Mouse (Mus musculus) midbrain, embryonic 11.5 days (tissue): ENCODE measurements at regions not wholly inside any gene's neighbourhood (a gene's known extent, or its start where the extent isn't known, plus 50 kb on each side); places are given as distances from the start of the nearest gene placed in this dataset.

Source experiments
- ATAC-seq: fragments of 200-750 bp; cut with Nextera tagmentation; 2 replicates; pipeline ENCODE4 v1.8.0; 2017; ENCODE audit warnings: moderate TSS enrichment, moderate library complexity; ENCODE audit not compliant: low FRiP score
- DNase-seq: peaks from one replicate; pipeline ENCODE4 v3.0.0; 2015; ENCODE audit warnings: low spot score; ENCODE audit errors: missing footprints
- H3K27ac ChIP-seq: fragments of 300-500 bp; sonication (generic); 2 replicates; pipeline ENCODE4 v1.5.1; 2014; ENCODE audit warnings: low read depth, low read length
- H3K27me3 ChIP-seq: fragments of 300-500 bp; sonication (generic); 2 replicates; pipeline ENCODE4 v1.6.1; 2014; ENCODE audit warnings: mild to moderate bottlenecking, low read length, moderate library complexity, mixed read lengths; ENCODE audit not compliant: control insufficient read depth, insufficient read depth
- H3K36me3 ChIP-seq: fragments of 300-500 bp; sonication (generic); 2 replicates; pipeline ENCODE4 v1.6.1; 2014; ENCODE audit warnings: mild to moderate bottlenecking, low read length, moderate library complexity, mixed read lengths; ENCODE audit not compliant: control insufficient read depth, insufficient read depth
- H3K4me1 ChIP-seq: fragments of 300-500 bp; sonication (generic); 2 replicates; pipeline ENCODE4 v1.6.1; 2014; ENCODE audit warnings: low read length; ENCODE audit not compliant: control insufficient read depth, insufficient read depth
- H3K4me2 ChIP-seq: fragments of 300-500 bp; sonication (generic); 2 replicates; pipeline ENCODE4 v1.6.1; 2014; ENCODE audit warnings: mild to moderate bottlenecking, moderate library complexity
- H3K4me3 ChIP-seq: fragments of 300-500 bp; sonication (generic); 2 replicates; pipeline ENCODE4 v1.5.1; 2014; ENCODE audit warnings: low read depth, low read length
- H3K9ac ChIP-seq: fragments of 300-500 bp; sonication (generic); 2 replicates; pipeline ENCODE4 v1.6.1; 2014; ENCODE audit warnings: low read length
- H3K9me3 ChIP-seq: fragments of 300-500 bp; sonication (generic); 2 replicates; pipeline ENCODE4 v1.6.1; 2016; ENCODE audit warnings: low read length; ENCODE audit not compliant: control insufficient read depth
- WGBS: fragments of 180-500 bp; shearing (Covaris S2); extraction: QIAGEN DNeasy Blood & Tissue Kit; methylation state at CpG from one replicate; pipeline ENCODE4 v1.1.7; 2014; 5-methylcytosine and 5-hydroxymethylcytosine counted together

DNA sequence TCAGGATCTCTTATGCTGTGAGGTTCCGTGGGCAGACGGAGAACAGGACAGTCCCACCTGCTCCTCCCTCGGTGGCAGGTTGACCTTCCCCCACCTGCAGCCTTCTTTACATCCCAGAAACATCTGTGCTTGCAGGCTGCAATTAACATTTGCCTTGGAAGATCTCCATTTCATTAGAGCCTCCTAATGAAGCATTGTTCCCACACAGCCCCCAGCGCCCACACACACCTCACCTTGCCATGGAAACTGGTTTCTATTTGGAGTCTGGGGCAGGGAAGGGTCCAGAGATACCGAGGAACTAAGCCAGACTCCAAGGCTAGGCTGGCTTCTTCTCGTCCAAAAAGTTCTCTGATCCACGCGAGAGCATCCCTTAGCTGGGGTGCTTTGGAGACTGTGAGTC, 56.6 kb upstream of the Rpl38 start:
- H3K4me2 ChIP-seq = no peak overlapping the region
- H3K9ac ChIP-seq = no peak overlapping the region
- H3K27ac ChIP-seq = no peak overlapping the region
- ATAC-seq (no peak), DNase-seq (no peak)
- no peaks in the 10 kb centered on the region for H3K27me3 ChIP-seq
- 72% methylated on average over 8 of the region's 8 CpGs for WGBS
- H3K4me1 ChIP-seq = no peaks in the 10 kb centered on the region
- H3K4me3 ChIP-seq = no peak overlapping the region
- H3K9me3 ChIP-seq = no peaks in the 10 kb centered on the region
- H3K36me3 ChIP-seq = no peaks in the 10 kb centered on the region

DNA sequence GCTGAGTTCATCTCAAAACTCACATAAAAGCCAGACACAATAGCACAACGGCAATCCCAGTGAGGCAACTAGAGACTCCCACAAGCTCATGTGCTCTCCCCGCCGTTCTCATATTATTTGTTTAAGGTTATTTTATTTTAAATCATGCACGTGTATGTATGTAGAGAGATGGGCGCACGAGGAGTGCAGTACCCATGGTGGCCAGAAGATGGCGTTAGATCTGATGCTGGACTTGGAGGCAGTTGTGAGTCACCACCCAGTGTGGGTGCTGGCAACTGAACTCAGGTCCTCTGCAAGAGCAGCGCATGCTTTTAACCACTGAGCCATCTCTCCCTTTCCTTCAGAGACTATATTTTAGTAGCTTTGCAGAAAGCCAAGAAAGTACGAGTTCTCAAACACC, 60.3 kb upstream of the Rpl38 start:
- DNase-seq (no peak), ATAC-seq (no peak)
- H3K27me3 ChIP-seq = no peaks in the 10 kb centered on the region
- no peaks in the 10 kb centered on the region for H3K36me3 ChIP-seq
- no peak overlapping the region for H3K27ac ChIP-seq
- 93% methylated on average over 9 of the region's 9 CpGs for WGBS
- H3K4me3 ChIP-seq = no peak overlapping the region
- no peak overlapping the region for H3K9ac ChIP-seq
- H3K4me2 ChIP-seq = no peak overlapping the region
- H3K9me3 ChIP-seq = no peaks in the 10 kb centered on the region; the same call in 1 of the 2 replicates
- H3K4me1 ChIP-seq = no peaks in the 10 kb centered on the region

DNA sequence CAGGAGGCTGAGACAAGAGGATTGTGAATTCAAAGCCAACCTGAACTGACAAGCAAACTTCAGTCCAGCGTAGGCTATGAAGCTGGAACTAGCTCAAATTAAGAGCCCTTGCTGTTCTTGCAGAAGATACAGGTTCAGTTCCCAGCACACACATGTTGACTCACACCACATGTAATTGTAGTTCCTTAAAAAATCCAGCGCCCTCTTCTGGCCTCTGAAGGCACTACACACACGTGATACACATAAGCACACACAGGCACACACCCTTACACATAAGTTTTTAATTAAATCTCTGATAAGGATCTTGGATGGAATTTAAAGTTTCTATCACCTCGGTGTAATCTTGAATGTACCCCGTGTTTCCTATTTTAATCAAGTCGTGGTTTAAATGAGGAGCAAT, 65.2 kb upstream of the Rpl38 start:
- Histone ChIP-seq H3K36me3 (no peaks in the 10 kb centered on the region), H3K27me3 (no peaks in the 10 kb centered on the region), H3K4me3 (no peak overlapping the region), H3K27ac (no peak overlapping the region), H3K4me1 (peaks cover under 1% of the 10 kb centered on the region), H3K9me3 (no peaks in the 10 kb centered on the region; the same call in 1 of the 2 replicates), H3K4me2 (no peak overlapping the region), H3K9ac (no peak overlapping the region)
- WGBS = 77% methylated on average over 6 of the region's 6 CpGs
- no peak for DNase-seq
- ATAC-seq = no peak

DNA sequence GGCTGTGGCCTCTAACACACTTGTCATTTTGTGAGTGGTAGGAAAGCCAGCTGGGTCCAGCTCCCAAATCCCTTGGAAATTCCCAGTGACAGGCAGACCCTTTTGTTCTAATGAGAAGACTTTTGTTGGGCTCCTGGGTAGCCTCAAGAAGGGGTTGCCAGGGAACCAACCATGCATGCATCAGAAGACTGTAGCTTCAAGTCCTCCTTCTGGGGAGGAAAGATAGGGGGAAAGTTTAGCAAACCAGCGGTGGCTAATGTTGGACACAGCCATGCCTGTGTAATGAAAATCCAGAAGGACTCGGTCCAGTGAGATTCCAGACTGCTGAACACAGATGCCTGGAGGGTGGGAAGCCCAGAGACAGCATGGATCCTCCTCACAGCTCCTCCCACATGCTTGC, 71.1 kb upstream of the Rpl38 start:
- H3K9me3 ChIP-seq = no peaks in the 10 kb centered on the region
- no peak overlapping the region for H3K9ac ChIP-seq
- H3K4me2 ChIP-seq = no peak overlapping the region
- no peaks in the 10 kb centered on the region for H3K27me3 ChIP-seq
- WGBS = 5% methylated on average over 2 of the region's 2 CpGs
- DNase-seq (peak; percentile 92), ATAC-seq (peak; percentile 87)
- H3K4me1 ChIP-seq = peaks cover 19% of the 10 kb centered on the region
- H3K36me3 ChIP-seq = no peaks in the 10 kb centered on the region
- peak overlapping the region; percentile 31; the same call in 1 of the 2 replicates for H3K27ac ChIP-seq
- H3K4me3 ChIP-seq = no peak overlapping the region

DNA sequence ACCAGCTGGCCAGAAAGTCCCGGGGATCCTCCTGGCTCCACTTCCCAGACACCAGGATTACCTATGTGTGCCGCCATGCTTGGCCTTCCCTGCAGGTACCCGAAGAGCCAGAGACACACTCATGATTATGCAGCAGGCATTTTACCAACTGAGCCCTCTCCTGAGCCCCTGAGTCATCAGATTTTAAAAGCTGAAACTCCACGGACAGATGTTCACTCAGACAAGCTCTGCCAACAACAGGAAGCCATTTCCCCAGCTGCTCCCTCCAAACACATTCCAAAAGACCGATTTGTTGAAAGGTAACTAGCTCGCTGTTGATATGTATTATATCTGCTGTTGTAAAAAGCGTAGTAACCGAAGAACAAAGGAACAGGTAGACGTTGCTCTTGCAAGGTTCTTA, 75.4 kb upstream of the Rpl38 start:
- Histone ChIP-seq H3K36me3 (no peaks in the 10 kb centered on the region), H3K4me2 (no peak overlapping the region), H3K27me3 (no peaks in the 10 kb centered on the region), H3K4me1 (peaks cover 17% of the 10 kb centered on the region), H3K9me3 (no peaks in the 10 kb centered on the region), H3K27ac (no peak overlapping the region), H3K4me3 (no peak overlapping the region), H3K9ac (no peak overlapping the region)
- WGBS = 80% methylated on average over 9 of the region's 9 CpGs
- ATAC-seq (no peak), DNase-seq (no peak)

DNA sequence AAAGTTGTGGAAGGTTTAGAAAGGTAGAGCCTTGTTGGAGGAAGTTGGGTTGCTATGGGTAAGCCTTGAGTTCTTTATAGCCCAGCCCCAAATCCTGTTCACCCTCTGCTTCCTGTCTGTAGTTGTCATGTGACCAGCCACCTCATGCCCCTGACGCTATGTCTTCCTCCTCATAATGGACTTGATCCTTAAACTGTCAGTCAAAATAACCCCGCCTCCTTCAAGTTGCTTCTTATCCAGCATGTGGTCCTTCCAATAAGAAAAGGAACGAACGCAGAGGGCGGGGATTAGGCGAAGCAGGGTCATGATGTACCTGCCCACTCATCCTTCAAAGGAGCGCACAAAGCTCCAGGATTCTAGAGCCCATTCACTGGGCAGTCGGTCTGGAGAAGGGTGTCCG, 79.8 kb upstream of the Rpl38 start:
- Histone ChIP-seq H3K36me3 (no peaks in the 10 kb centered on the region), H3K4me3 (no peak overlapping the region), H3K27me3 (no peaks in the 10 kb centered on the region), H3K27ac (no peak overlapping the region), H3K9ac (no peak overlapping the region), H3K4me1 (no peaks in the 10 kb centered on the region), H3K9me3 (no peaks in the 10 kb centered on the region), H3K4me2 (no peak overlapping the region)
- no peak for ATAC-seq
- 67% methylated on average over 9 of the region's 9 CpGs for WGBS
- no peak for DNase-seq

DNA sequence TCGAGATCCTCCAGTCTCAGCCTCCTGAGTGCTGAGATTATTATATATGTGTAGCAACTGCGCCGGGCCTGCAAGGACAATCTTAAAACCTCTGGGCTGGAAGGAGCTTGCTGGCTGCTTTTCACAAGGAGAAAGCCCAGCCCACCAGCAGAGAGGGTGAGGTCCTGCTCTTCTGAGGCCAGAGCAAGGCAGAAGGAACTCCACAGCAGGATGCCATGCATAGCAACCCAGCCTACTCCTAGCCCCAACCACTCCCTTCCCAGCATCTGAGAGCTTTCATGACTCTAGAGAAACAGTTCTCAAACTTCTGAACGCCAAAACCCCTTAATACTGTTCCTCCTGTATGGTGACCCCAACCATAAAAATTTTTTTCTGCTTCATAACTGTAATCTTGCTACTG, 80.3 kb upstream of the Rpl38 start:
- H3K4me1 ChIP-seq = no peaks in the 10 kb centered on the region
- H3K4me2 ChIP-seq = no peak overlapping the region
- no peak overlapping the region for H3K4me3 ChIP-seq
- no peaks in the 10 kb centered on the region for H3K36me3 ChIP-seq
- no peaks in the 10 kb centered on the region for H3K9me3 ChIP-seq
- ATAC-seq = no peak
- DNase-seq = no peak
- H3K9ac ChIP-seq = no peak overlapping the region
- H3K27ac ChIP-seq = no peak overlapping the region
- 86% methylated on average over 4 of the region's 4 CpGs for WGBS
- H3K27me3 ChIP-seq = no peaks in the 10 kb centered on the region

DNA sequence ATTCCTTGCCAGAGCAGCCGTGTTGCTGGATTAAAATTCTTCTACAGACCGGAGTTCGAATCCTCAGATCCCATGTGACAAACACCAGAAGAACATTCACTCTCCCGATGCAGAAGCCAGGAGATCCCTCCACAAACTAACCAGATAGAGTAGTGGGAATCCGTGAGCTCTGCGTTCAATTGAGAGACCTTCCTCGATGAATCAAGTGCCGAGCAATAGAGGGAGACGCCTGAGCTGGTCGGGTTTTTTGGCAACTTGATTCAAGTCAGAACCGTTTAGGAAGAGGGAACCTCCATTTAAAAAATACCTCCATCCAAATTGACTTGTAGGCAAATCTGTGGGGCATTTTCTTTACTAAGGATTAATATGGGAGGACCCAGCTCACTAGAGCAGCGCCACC, 81.9 kb upstream of the Rpl38 start:
- Histone ChIP-seq H3K36me3 (no peaks in the 10 kb centered on the region), H3K27me3 (no peaks in the 10 kb centered on the region), H3K4me3 (no peak overlapping the region), H3K27ac (no peak overlapping the region), H3K4me1 (no peaks in the 10 kb centered on the region), H3K9ac (no peak overlapping the region), H3K9me3 (no peaks in the 10 kb centered on the region), H3K4me2 (no peak overlapping the region)
- WGBS = 89% methylated on average over 12 of the region's 12 CpGs
- ATAC-seq (no peak), DNase-seq (no peak)

DNA sequence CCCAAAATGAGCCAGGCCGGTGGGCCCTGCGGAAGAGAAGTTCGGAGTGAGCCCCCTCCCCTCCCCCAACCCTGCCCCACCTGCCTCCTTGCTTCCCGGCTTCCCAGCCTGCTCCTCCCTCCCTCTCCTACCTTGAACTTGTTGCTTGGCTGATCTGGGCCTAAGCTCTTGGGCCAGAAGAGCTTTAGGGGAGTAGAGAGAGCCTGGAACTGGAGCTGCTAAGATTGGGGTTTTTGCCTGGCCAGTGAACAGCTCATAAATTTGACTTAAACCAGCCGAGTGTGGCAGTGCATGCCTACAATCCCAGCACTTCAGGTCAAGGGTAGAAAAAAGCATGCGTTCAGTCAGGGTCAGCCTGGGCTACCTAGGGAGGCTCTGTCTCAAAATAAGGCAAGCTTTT, 83.5 kb upstream of the Rpl38 start:
- no peak overlapping the region for H3K4me3 ChIP-seq
- DNase-seq = no peak
- H3K27ac ChIP-seq = no peak overlapping the region
- ATAC-seq = no peak
- WGBS = 77% methylated on average over 6 of the region's 6 CpGs
- no peaks in the 10 kb centered on the region for H3K4me1 ChIP-seq
- no peaks in the 10 kb centered on the region for H3K27me3 ChIP-seq
- H3K9me3 ChIP-seq = no peaks in the 10 kb centered on the region
- no peak overlapping the region for H3K9ac ChIP-seq
- H3K36me3 ChIP-seq = no peaks in the 10 kb centered on the region
- no peak overlapping the region for H3K4me2 ChIP-seq

DNA sequence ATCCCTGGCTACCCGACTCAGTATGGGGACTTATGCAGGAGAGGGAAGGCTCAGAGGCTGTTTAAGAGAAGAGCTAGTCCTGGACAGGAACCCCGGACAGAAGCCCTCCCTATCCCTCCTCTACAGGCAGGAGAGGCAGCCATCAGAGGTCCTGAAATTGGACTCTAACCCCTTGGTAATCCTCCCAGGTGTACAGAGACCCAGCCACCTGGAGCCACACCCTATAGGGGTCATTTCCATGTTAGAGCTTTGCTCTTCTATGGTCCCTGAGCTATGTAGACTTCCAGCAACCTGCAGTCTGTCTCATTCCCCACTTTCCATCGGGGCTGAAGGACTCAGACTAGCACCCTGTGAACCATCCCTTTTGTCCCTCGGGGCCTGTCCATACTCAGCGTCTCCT, 84.2 kb upstream of the Rpl38 start:
- WGBS = 84% methylated on average over 5 of the region's 5 CpGs
- no peak overlapping the region for H3K27ac ChIP-seq

More for the DNA sequence above, 84.2 kb upstream of the Rpl38 start:
- DNase-seq (no peak), ATAC-seq (no peak)
- Histone ChIP-seq H3K36me3 (no peaks in the 10 kb centered on the region), H3K4me1 (no peaks in the 10 kb centered on the region), H3K4me3 (no peak overlapping the region), H3K4me2 (no peak overlapping the region), H3K9ac (no peak overlapping the region), H3K27me3 (no peaks in the 10 kb centered on the region), H3K9me3 (no peaks in the 10 kb centered on the region)
